Mouse (Mus musculus): Measurements from ENCODE around the gene Rabif. TPM values are rescaled to one million over a fixed set of nuclear protein-coding genes. Genes with fewer than 3 reads are reported as not detected.

Rabif gene
- polyA plus RNA-seq, 1 experiment from 2014 or later = 40.3 TPM

- Histone ChIP-seq H3K9me3 (no peaks in the 10 kb centered on the region), H3K4me1 (no peaks in the 10 kb centered on the region), H3K4me3 (no peak overlapping the region), H3K27ac (no peak overlapping the region), H3K36me3 (no peaks in the 10 kb centered on the region), H3K27me3 (ENCODE audit: insufficient read depth, poor library complexity, severe bottlenecking) (no peaks in the 10 kb centered on the region)
- 61% methylated on average over 3 of the region's 3 CpGs for WGBS
- no peak for DNase-seq (ENCODE audit: low spot score)
These were observed 41.1 kb downstream of the Rabif start for GRCm38 (mm10) chr1:134535513-134535912.

GRCm38 (mm10) chr1:134540610-134541009 lies 46.2 kb downstream of the Rabif start:
- no peaks in the 10 kb centered on the region for H3K36me3 ChIP-seq
- 85% methylated on average over 10 of the region's 10 CpGs for WGBS
- peaks cover 7% of the 10 kb centered on the region for H3K9me3 ChIP-seq
- H3K27ac ChIP-seq = no peak overlapping the region
- H3K4me3 ChIP-seq = no peak overlapping the region
- H3K4me1 ChIP-seq = no peaks in the 10 kb centered on the region
- DNase-seq (ENCODE audit: low spot score) = no peak
- H3K27me3 ChIP-seq (ENCODE audit: insufficient read depth, poor library complexity, severe bottlenecking) = no peaks in the 10 kb centered on the region

DNA sequence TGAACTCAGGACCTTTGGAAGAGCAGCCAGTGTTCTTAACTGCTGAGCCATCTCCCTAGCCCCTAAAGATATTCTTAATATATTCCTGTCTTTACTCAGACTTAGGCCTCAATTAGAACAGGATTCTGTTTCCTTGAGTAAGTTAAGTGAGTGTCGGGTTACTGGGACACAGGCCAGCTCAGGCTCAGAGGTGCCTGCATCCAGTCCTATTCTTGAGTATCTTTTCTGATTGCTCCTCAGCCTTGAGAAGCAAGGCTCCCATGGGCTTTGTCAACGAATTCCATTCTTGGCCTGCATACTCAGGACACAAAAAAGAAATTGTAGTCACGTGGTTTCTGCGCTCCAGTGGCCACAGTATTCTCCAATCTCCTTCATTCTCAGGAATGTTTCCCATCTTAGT lies 53.8 kb downstream of the Rabif start:
- 0 out of 2 replicates have a peak, but pooled peaks cover 5% of the 10 kb centered on the region for H3K4me1 ChIP-seq
- no peak for DNase-seq (ENCODE audit: low spot score)
- H3K9me3 ChIP-seq = peaks cover 7% of the 10 kb centered on the region
- no peaks in the 10 kb centered on the region for H3K36me3 ChIP-seq
- no peak overlapping the region for H3K4me3 ChIP-seq
- no peaks in the 10 kb centered on the region for H3K27me3 ChIP-seq (ENCODE audit: insufficient read depth, poor library complexity, severe bottlenecking)
- H3K27ac ChIP-seq = no peak overlapping the region
- 75% methylated on average over 4 of the region's 4 CpGs for WGBS

GRCm38 (mm10) chr1:134549632-134550132 lies 55.2 kb downstream of the Rabif start, which contains the start of gene Mgat4e:
Mgat4e (minus strand) TSS chr1:134549682.
- Histone ChIP-seq H3K4me3 (no peak within 1 kb of the TSS), H3K36me3 (no peaks in the 10 kb centered on the region), H3K9me3 (peaks cover 7% of the 10 kb centered on the region), H3K4me1 (0 out of 2 replicates have a peak, but pooled peaks cover 5% of the 10 kb centered on the region), H3K27ac (no peak within 1 kb of the TSS), H3K27me3 (ENCODE audit: insufficient read depth, poor library complexity, severe bottlenecking) (no peaks in the 10 kb centered on the region)
- WGBS = 32% methylated on average over 7 of the region's 7 CpGs
- no peak for DNase-seq (ENCODE audit: low spot score)

GRCm38 (mm10) chr1:134551869-134552268 lies 57.4 kb downstream of the Rabif start:
- Histone ChIP-seq H3K27ac (no peak overlapping the region), H3K9me3 (no peaks in the 10 kb centered on the region), H3K27me3 (ENCODE audit: insufficient read depth, poor library complexity, severe bottlenecking) (no peaks in the 10 kb centered on the region), H3K4me1 (peaks cover 24% of the 10 kb centered on the region), H3K36me3 (no peaks in the 10 kb centered on the region), H3K4me3 (no peak overlapping the region)
- 82% methylated on average over 3 of the region's 3 CpGs for WGBS
- DNase-seq (ENCODE audit: low spot score) = no peak

- no peak overlapping the region for H3K27ac ChIP-seq
- 62% methylated on average over 3 of the region's 3 CpGs for WGBS
- peaks cover 28% of the 10 kb centered on the region for H3K4me1 ChIP-seq
- H3K27me3 ChIP-seq (ENCODE audit: insufficient read depth, poor library complexity, severe bottlenecking) = no peaks in the 10 kb centered on the region
- no peak for DNase-seq (ENCODE audit: low spot score)
- H3K4me3 ChIP-seq = no peak overlapping the region
- H3K9me3 ChIP-seq = no peaks in the 10 kb centered on the region
- no peaks in the 10 kb centered on the region for H3K36me3 ChIP-seq
These were observed 57.9 kb downstream of the Rabif start for GRCm38 (mm10) chr1:134552396-134552795.

GRCm38 (mm10) chr1:134555240-134555870 lies 60.9 kb downstream of the Rabif start:
- Histone ChIP-seq H3K36me3 (no peaks in the 10 kb centered on the region), H3K27me3 (ENCODE audit: insufficient read depth, poor library complexity, severe bottlenecking) (no peaks in the 10 kb centered on the region), H3K4me3 (peak overlapping the region; percentile 73), H3K4me1 (peaks cover 23% of the 10 kb centered on the region), H3K9me3 (no peaks in the 10 kb centered on the region), H3K27ac (peak overlapping the region; percentile 90)
- DNase-seq (ENCODE audit: low spot score) = no peak
- WGBS = 21% methylated on average over 13 of the region's 13 CpGs

- WGBS = under 1% methylated on average over 46 of the region's 46 CpGs
- peak; percentile 78 for DNase-seq (ENCODE audit: low spot score)
- H3K9me3 ChIP-seq = no peaks in the 10 kb centered on the region
- H3K4me1 ChIP-seq = peaks cover 23% of the 10 kb centered on the region
- H3K36me3 ChIP-seq = no peaks in the 10 kb centered on the region
- peak overlapping the region; percentile 73 for H3K4me3 ChIP-seq
- no peaks in the 10 kb centered on the region for H3K27me3 ChIP-seq (ENCODE audit: insufficient read depth, poor library complexity, severe bottlenecking)
- H3K27ac ChIP-seq = peak overlapping the region; percentile 90
These were observed 61.6 kb downstream of the Rabif start for GRCm38 (mm10) chr1:134555871-134556670.

DNA sequence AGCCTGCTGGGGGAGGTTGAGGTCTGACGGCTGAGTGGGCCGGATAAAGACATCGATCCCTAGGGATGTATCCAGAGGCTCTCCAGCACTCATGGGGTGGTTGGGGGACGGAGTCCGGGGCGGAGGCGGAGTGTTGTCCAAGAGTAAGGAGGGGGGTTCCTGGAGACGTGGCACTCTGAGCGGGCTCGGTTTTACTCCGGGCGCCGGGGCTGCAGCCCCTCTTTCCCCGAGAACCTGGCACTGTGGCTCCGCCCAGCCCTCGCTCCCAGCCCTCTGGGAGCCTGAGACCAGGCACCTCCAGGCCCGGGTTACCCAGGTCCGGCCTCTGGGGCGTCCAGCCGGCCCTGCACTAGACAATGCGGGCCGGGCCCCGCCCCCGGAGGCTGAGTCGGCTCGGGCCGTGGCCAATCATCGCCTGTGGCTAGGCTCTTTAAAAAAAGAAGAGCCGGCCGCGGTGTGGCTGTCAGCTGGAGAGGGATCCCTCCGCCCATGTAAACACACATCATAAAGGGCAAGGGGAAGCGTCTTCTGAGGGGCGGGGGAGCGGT lies 62.3 kb downstream of the Rabif start:
- WGBS = under 1% methylated on average over 35 of the region's 35 CpGs
- DNase-seq (ENCODE audit: low spot score) = peak; percentile 97
- Histone ChIP-seq H3K4me3 (peak overlapping the region; percentile 73), H3K4me1 (peaks cover 27% of the 10 kb centered on the region), H3K27ac (peak overlapping the region; percentile 90), H3K36me3 (no peaks in the 10 kb centered on the region), H3K9me3 (no peaks in the 10 kb centered on the region), H3K27me3 (ENCODE audit: insufficient read depth, poor library complexity, severe bottlenecking) (no peaks in the 10 kb centered on the region)

Other genes with a start within 250 kb of the Rabif start
- gene Myog, start 204.7 kb upstream of the Rabif start, polyA plus RNA-seq (2016; fragmentation: Nextera tagmentation; extraction: Ambion mirVana) = 0.86 and 2.3 TPM in 2 replicates
- gene Ppfia4, start 161.7 kb upstream of the Rabif start, polyA plus RNA-seq (2016; fragmentation: Nextera tagmentation; extraction: Ambion mirVana) = 8.5 and 16.0 TPM in 2 replicates
- 81.9 and 95.9 TPM in 2 replicates for gene Tmem183a, start 132.7 kb upstream of the Rabif start, polyA plus RNA-seq (2016; fragmentation: Nextera tagmentation; extraction: Ambion mirVana)
- gene 4933406M09Rik, start 108.7 kb upstream of the Rabif start, polyA plus RNA-seq (2016; fragmentation: Nextera tagmentation; extraction: Ambion mirVana) = not detected in 2 replicates
- gene Cyb5r1, start 89.1 kb upstream of the Rabif start, polyA plus RNA-seq (2016; fragmentation: Nextera tagmentation; extraction: Ambion mirVana) = 37.4 and 42.2 TPM in 2 replicates
- gene Adipor1, start 79.3 kb upstream of the Rabif start, polyA plus RNA-seq (2016; fragmentation: Nextera tagmentation; extraction: Ambion mirVana) = 91.3 and 119 TPM in 2 replicates
- gene Klhl12, start 39.1 kb upstream of the Rabif start, polyA plus RNA-seq (2016; fragmentation: Nextera tagmentation; extraction: Ambion mirVana) = 23.8 and 25.1 TPM in 2 replicates
- gene Mgat4e, start 55.0 kb downstream of the Rabif start, polyA plus RNA-seq (2016; fragmentation: Nextera tagmentation; extraction: Ambion mirVana) = not detected in 2 replicates
- 28.9 and 42.5 TPM in 2 replicates for gene Kdm5b, start 65.5 kb downstream of the Rabif start, polyA plus RNA-seq (2016; fragmentation: Nextera tagmentation; extraction: Ambion mirVana)
- 0.12 and 0.29 TPM in 2 replicates for gene Syt2, start 152.0 kb downstream of the Rabif start, polyA plus RNA-seq (2016; fragmentation: Nextera tagmentation; extraction: Ambion mirVana)

Measured in heart, embryonic 10.5 days (tissue).